ENCODE assay signal across 8 mouse cellular contexts in genomic region chr11:63413106-63413505, GRCm38 (mm10).
A peak's percentile ranks its signal among the peaks of the same experiment; 100 is the strongest.
DNase-seq lines count a peak whose midpoint lies in the region; ATAC-seq and TF ChIP-seq lines count a peak whose summit lies in the region.

No protein-coding gene starts in this region.

- peak overlapping the region; percentile 24; the same call in 1 of the 2 replicates for H3K9ac ChIP-seq in kidney, embryonic 16.5 days (replicated peaks; ENCODE audit: low read length)

- no peak for TF ChIP-seq CTCF in gastrocnemius, adult 2 months (IDR thresholded peaks at IDR 0.05)

- no peak for DNase-seq in gastrocnemius, adult 2 months
- no peak for DNase-seq in gastrocnemius, adult 18-20 months (ENCODE audit: low spot score)
- DNase-seq in forebrain, embryonic 10.5 days (ENCODE audit: extremely low spot score, low spot score) = no peak
- no peak for DNase-seq in midbrain, embryonic 10.5 days (ENCODE audit: low spot score)
- DNase-seq in right cerebral cortex, adult 2 months (ENCODE audit: low spot score in 2 of 2) = no peak
- no peak for DNase-seq in retina, postnatal 1 day
- no peak for DNase-seq in layer of hippocampus, postnatal 14 days (ENCODE audit: low spot score in 2 of 2)

- no peak overlapping the region for H3K27ac ChIP-seq in gastrocnemius, adult 2 months
- H3K27ac ChIP-seq in forebrain, embryonic 10.5 days = peak overlapping the region; percentile 67
- H3K27ac ChIP-seq in kidney, embryonic 16.5 days (ENCODE audit: low read length) = no peak overlapping the region
- peak overlapping the region; percentile 84 for H3K27ac ChIP-seq in midbrain, embryonic 10.5 days (replicated peaks)

- intact Hi-C loops in gastrocnemius, adult 2 months (cut with DNase I) = no loop called here

- WGBS in forebrain, embryonic 10.5 days = 14% methylated on average over 13 of the region's 13 CpGs
- WGBS in kidney, embryonic 16.5 days = 18% methylated on average over 13 of the region's 13 CpGs
- WGBS in midbrain, embryonic 10.5 days = 7% methylated on average over 13 of the region's 13 CpGs

- H3K27me3 ChIP-seq in forebrain, embryonic 10.5 days (ENCODE audit: poor library complexity, severe bottlenecking) = peaks cover 89% of the 10 kb centered on the region
- H3K27me3 ChIP-seq in kidney, embryonic 16.5 days (ENCODE audit: insufficient read depth, low read length) = no peaks in the 10 kb centered on the region; the same call in 1 of the 2 replicates
- peaks cover 61% of the 10 kb centered on the region for H3K27me3 ChIP-seq in midbrain, embryonic 10.5 days (ENCODE audit: low read depth, poor library complexity, severe bottlenecking)

- no peak for ATAC-seq in kidney, embryonic 16.5 days (ENCODE audit: low FRiP score, low TSS enrichment)

- no peaks in the 10 kb centered on the region for H3K36me3 ChIP-seq in forebrain, embryonic 10.5 days (replicated peaks)
- no peaks in the 10 kb centered on the region for H3K36me3 ChIP-seq in kidney, embryonic 16.5 days (ENCODE audit: insufficient read depth, low read length)
- no peaks in the 10 kb centered on the region for H3K36me3 ChIP-seq in midbrain, embryonic 10.5 days

- peaks cover 32% of the 10 kb centered on the region for H3K4me1 ChIP-seq in forebrain, embryonic 10.5 days
- peaks cover 12% of the 10 kb centered on the region for H3K4me1 ChIP-seq in kidney, embryonic 16.5 days (ENCODE audit: insufficient read depth, low read length)
- peaks cover 39% of the 10 kb centered on the region for H3K4me1 ChIP-seq in midbrain, embryonic 10.5 days

- peak overlapping the region; percentile 65 for H3K4me2 ChIP-seq in kidney, embryonic 16.5 days (replicated peaks; ENCODE audit: low read depth, low read length)

- no peaks in the 10 kb centered on the region for H3K9me3 ChIP-seq in forebrain, embryonic 10.5 days
- no peaks in the 10 kb centered on the region for H3K9me3 ChIP-seq in kidney, embryonic 16.5 days (ENCODE audit: low read length)
- no peaks in the 10 kb centered on the region for H3K9me3 ChIP-seq in midbrain, embryonic 10.5 days (replicated peaks)

- peak overlapping the region; percentile 55 for H3K4me3 ChIP-seq in gastrocnemius, adult 2 months
- peak overlapping the region; percentile 40 for H3K4me3 ChIP-seq in forebrain, embryonic 10.5 days
- peak overlapping the region; percentile 39 for H3K4me3 ChIP-seq in kidney, embryonic 16.5 days (ENCODE audit: low read length)
- H3K4me3 ChIP-seq in midbrain, embryonic 10.5 days = peak overlapping the region; percentile 34

Comparison
In these comparisons a context has a peak if more than half of its experiments do, and no peak if none do; other contexts are left out.
1. H3K27ac ChIP-seq: peak in forebrain, embryonic 10.5 days (single experiment) and midbrain, embryonic 10.5 days (single experiment); none in gastrocnemius, adult 2 months (single experiment) and kidney, embryonic 16.5 days (single experiment).
2. Peak in every context shown above with its lines, with median percentiles within 50 percentile points of each other: H3K4me3 ChIP-seq.